Mouse (Mus musculus): ENCODE data around the gene Odf2l.

DNA sequence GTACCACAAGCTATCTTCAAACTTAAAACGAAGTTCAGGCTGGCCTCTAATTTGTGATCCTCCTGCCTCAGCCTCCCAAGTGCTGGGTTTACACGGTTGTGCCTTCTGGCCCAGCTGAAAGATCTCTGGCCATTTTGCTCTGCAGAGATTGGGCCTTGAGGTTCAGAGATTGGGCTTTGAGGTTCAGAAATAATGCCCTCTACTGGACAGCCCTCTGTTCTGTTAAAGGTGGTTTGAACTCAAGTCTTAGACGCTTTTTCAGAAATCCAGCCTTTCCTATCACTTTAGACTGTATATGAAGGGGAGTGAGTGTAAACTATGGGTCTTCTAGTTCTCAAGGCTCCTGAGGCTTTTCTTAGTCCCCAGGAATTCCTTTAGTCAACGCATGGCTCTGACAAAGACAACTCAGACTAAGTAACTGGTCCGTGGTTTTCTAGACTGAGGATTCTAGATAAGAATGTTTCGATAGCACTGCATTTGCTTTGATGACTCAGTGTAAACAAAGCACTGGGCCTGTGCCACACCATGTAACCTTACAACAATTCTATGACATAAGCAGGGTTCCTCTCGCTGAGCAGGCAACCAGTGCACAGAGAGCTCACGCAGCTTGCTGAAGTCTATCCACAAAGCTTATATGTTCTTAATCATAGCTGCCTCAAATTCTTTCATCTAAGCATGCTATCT, 77.0 kb downstream of the Odf2l start:
- TF ChIP-seq ZC3H11A (IDR thresholded peaks at IDR 0.05; ENCODE audit: borderline replicate concordance, low read depth, low read length) (no peak), ZNF384 (IDR thresholded peaks at IDR 0.05; ENCODE audit: low read depth, low read length) (no peak), CHD2 (IDR thresholded peaks at IDR 0.05; ENCODE audit: low read depth, low read length) (no peak), MAFK (IDR thresholded peaks at IDR 0.05; ENCODE audit: insufficient read depth, low read depth, low read length) (no peak), HCFC1 (IDR thresholded peaks at IDR 0.05; ENCODE audit: borderline replicate concordance, insufficient read depth, low read length) (no peak)
